Mouse (Mus musculus) hematopoietic stem cell, adult 5-6 weeks (primary cell): ENCODE measurements around the gene Myo1a. TPM values are rescaled to one million over a fixed set of nuclear protein-coding genes. Genes with fewer than 3 reads are reported as not detected.
"Not testable (repeated sequence)": the region's sequence is repeated elsewhere in the genome, so short reads cannot be mapped to it uniquely, and the experiment has no call there.

Experiments
- ATAC-seq, 2 experiments: fragments of 125-278 bp in 1 of 2; replicated peaks in 1 of 2; 2 replicates each; pipeline ENCODE4 v1.8.0; 2016 to 2017; ENCODE audit warnings: inconsistent platforms in 2 of 2, mild to moderate bottlenecking in 2 of 2, moderate number of reproducible peaks in 2 of 2, low read depth in 1 of 2, moderate TSS enrichment in 1 of 2; ENCODE audit not compliant: low FRiP score in 2 of 2, poor library complexity in 2 of 2, severe bottlenecking in 2 of 2, insufficient read depth in 1 of 2, low TSS enrichment in 1 of 2
- total RNA-seq: library from RNA; stranded (forward); fragments of 172-1452, 232-1000 nt; gene quantifications from 2 replicates; pipeline ENCODE4 v1.2.3, GENCODE M21; 2017

The Myo1a gene
- total RNA-seq, 1 experiment from 2014 or later: not detected

- no peak for ATAC-seq
Observed at GRCm38 (mm10) chr10:127739661-127740161, 34.7 kb downstream of the Myo1a start.

DNA sequence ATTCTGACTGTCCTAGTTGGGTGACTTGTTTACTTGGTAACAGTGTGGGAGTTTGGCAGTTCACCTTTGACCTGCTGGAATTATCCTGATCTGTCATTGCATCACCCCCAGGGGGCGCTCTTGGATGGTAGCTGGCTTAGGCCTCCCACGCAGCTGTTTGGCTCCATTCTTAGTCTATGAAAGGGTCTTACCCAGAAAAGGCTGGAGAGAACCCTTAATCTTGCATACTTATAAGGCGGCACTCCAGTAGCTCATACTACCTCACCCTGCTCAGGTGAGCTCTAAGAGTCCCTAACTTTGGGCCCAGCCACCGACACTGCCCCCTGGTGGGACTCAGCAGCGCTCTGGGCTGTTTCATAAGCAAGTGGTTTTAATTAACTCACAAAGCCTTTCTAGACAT lies 39.7 kb downstream of the Myo1a start:
- peak; percentile 30 to 48; a peak in 2 of 4 replicates for ATAC-seq

GRCm38 (mm10) chr10:127745886-127746285 lies 40.9 kb downstream of the Myo1a start:
- no peak for ATAC-seq

GRCm38 (mm10) chr10:127747254-127747653 lies 42.3 kb downstream of the Myo1a start:
- no peak for ATAC-seq

GRCm38 (mm10) chr10:127748847-127749612 lies 44.1 kb downstream of the Myo1a start:
- 0 out of 4 replicates have a peak, but pooled peaks of 1 of the 2 experiments have one; percentile 25 for ATAC-seq

- ATAC-seq: no peak
Observed at GRCm38 (mm10) chr10:127750136-127750777, 45.3 kb downstream of the Myo1a start.

- no peak; a peak in 1 of 4 replicates for ATAC-seq
Observed at GRCm38 (mm10) chr10:127751548-127751947, 46.6 kb downstream of the Myo1a start, which contains the start of gene Gpr182. Gene Gpr182 (minus strand): TSS chr10:127751732.

- no peak for ATAC-seq
Observed at GRCm38 (mm10) chr10:127754566-127755166, 49.7 kb downstream of the Myo1a start.

- ATAC-seq: no peak
Observed at GRCm38 (mm10) chr10:127755246-127755645, 50.3 kb downstream of the Myo1a start.

- ATAC-seq: no peak
Observed at GRCm38 (mm10) chr10:127755770-127756468, 50.9 kb downstream of the Myo1a start.

- ATAC-seq: no peak
Observed at GRCm38 (mm10) chr10:127759181-127760110, 54.5 kb downstream of the Myo1a start, which contains the start of the genes Rdh1 and Rdh16f1. Gene Rdh1 (plus strand): TSS chr10:127759721. Gene Rdh16f1 (plus strand): TSS chr10:127759787.

DNA sequence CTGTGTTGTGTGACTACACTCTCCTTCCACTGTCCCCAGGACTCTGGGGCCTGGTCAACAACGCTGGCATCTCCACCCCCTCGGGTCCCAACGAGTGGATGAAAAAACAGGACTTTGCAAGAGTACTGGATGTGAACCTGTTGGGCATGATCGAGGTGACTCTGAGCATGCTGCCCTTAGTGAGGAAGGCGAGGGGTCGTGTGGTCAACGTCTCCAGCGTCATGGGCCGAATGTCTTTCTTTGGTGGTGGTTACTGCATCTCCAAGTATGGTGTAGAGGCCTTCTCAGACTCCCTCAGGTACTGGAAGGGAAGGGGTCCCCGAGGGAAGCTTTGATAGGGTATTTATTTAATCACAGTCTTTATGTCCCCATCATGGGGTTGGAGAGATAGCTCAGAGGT lies 58.0 kb downstream of the Myo1a start:
- ATAC-seq: not testable (repeated sequence)

DNA sequence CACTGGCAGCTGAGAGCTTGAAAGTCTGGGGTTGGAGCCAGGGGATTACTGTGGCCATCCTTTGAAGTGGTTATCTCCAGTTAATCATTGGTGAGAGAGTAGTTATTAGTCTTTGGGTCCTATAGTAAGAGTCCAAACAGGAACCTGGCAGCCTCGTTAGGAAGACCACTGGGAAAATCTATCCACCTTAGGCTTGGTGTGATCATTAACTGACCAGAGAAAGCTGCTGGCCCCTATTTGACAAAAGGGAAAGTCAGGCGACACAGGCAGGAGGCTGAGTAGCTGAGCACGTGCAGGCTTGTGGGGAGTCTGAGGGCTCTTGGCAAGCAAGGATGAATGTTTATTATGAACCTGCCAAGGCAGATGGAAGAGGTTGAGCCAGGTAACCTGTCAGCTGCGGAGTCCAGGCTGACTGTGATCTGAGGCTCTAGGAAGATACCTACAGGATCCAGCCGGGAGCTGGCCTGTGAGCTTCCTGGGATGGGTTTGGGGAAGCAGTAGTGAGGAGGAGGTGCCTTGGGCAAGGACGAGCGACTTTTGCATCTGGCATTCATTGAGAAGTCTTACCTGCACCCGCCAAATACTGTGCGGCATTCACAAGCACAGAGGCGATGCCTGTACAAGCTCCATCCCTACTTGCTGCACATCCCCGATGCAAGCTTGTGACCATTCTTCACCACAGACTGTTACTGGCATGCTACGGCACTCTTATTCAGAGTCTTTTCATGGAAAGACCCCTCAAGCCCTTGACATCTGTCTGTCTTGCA lies 59.1 kb downstream of the Myo1a start:
- ATAC-seq: no peak

GRCm38 (mm10) chr10:127766564-127766963 lies 61.6 kb downstream of the Myo1a start:
- ATAC-seq: no peak
